Mouse (Mus musculus): ENCODE measurements around the gene Tmem39a.

DNA sequence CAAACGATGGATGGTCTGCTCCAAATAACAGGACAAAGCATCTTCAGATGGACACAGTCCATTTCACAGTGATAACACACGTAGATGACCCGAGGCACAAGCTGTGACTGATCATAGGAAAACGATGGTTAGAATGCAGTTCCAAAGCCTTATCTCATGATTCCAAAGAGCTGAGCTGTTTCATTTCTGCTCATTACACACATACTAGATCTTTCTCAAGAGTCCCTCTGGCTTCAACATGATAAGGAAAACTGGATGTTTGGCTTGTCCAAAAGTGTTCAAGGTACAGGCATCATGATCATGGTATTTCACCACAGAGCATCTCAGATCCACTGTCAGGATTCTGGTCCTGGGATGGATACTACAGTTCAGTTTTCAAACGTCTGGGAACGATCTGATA lies 32.2 kb upstream of the Tmem39a start:
- TF ChIP-seq CTCF (IDR thresholded peaks at IDR 0.05; ENCODE audit: control insufficient read depth, insufficient read depth, low read length) = no peak
- TF ChIP-seq POLR2A (IDR thresholded peaks at IDR 0.05; ENCODE audit: borderline replicate concordance, control insufficient read depth, low read depth, low read length) = no peak

Measured in bone marrow, adult 2 months (tissue).